Mouse (Mus musculus): ENCODE results near the gene Ccdc180. TPM values are rescaled to one million over a fixed set of nuclear protein-coding genes. Genes with fewer than 3 reads are reported as not detected.

The Ccdc180 gene
- 0.31 and 1.2 TPM in 2 replicates for polyA plus RNA-seq (2016; fragmentation: Nextera tagmentation; extraction: Ambion mirVana)

- Histone ChIP-seq H3K4me1 (peaks cover 9% of the 10 kb centered on the region), H3K27me3 (no peaks in the 10 kb centered on the region), H3K9me3 (replicated peaks) (no peaks in the 10 kb centered on the region), H3K4me3 (no peak within 1 kb of the TSS), H3K27ac (no peak within 1 kb of the TSS), H3K4me2 (replicated peaks) (peak within 1 kb of the TSS; percentile 37), H3K9ac (no peak within 1 kb of the TSS; the same call in 1 of the 2 replicates), H3K36me3 (no peaks in the 10 kb centered on the region)
- 11% methylated on average over 19 of the region's 19 CpGs for WGBS
- ATAC-seq (ENCODE audit: low FRiP score) = 0 out of 2 replicates have a peak, but pooled peaks have one; percentile 48
These were observed at the start of gene Ccdc180 for GRCm38 (mm10) chr4:45890066-45890761. Gene Ccdc180, plus strand, starts transcription at chr4:45890303.

GRCm38 (mm10) chr4:45844355-45844754 is 45.7 kb upstream of the Ccdc180 start:
- no peaks in the 10 kb centered on the region for H3K9me3 ChIP-seq (replicated peaks)
- no peak overlapping the region for H3K4me3 ChIP-seq
- H3K27me3 ChIP-seq = peaks cover 11% of the 10 kb centered on the region; the same call in 1 of the 2 replicates
- no peak overlapping the region for H3K27ac ChIP-seq
- H3K9ac ChIP-seq = no peak overlapping the region
- WGBS = 51% methylated on average over 14 of the region's 14 CpGs
- H3K4me2 ChIP-seq (replicated peaks) = no peak overlapping the region
- no peaks in the 10 kb centered on the region for H3K36me3 ChIP-seq
- ATAC-seq (ENCODE audit: low FRiP score) = no peak
- H3K4me1 ChIP-seq = peaks cover 2% of the 10 kb centered on the region; the same call in 1 of the 2 replicates

GRCm38 (mm10) chr4:45846263-45846662 is 43.8 kb upstream of the Ccdc180 start:
- no peaks in the 10 kb centered on the region for H3K36me3 ChIP-seq
- 93% methylated on average over 2 of the region's 2 CpGs for WGBS
- ATAC-seq (ENCODE audit: low FRiP score) = no peak
- peaks cover 4% of the 10 kb centered on the region; the same call in 1 of the 2 replicates for H3K4me1 ChIP-seq
- no peak overlapping the region for H3K4me3 ChIP-seq
- peaks cover 13% of the 10 kb centered on the region; the same call in 1 of the 2 replicates for H3K27me3 ChIP-seq
- H3K9ac ChIP-seq = no peak overlapping the region
- no peak overlapping the region for H3K4me2 ChIP-seq (replicated peaks)
- H3K27ac ChIP-seq = no peak overlapping the region
- no peaks in the 10 kb centered on the region for H3K9me3 ChIP-seq (replicated peaks)

- 64% methylated on average over 10 of the region's 10 CpGs for WGBS
- no peak within 1 kb of the TSS for H3K4me2 ChIP-seq (replicated peaks)
- H3K36me3 ChIP-seq = no peaks in the 10 kb centered on the region
- no peaks in the 10 kb centered on the region for H3K9me3 ChIP-seq (replicated peaks)
- peaks cover 10% of the 10 kb centered on the region; the same call in 1 of the 2 replicates for H3K4me1 ChIP-seq
- ATAC-seq (ENCODE audit: low FRiP score) = no peak
- peaks cover 19% of the 10 kb centered on the region; the same call in 1 of the 2 replicates for H3K27me3 ChIP-seq
- no peak within 1 kb of the TSS for H3K27ac ChIP-seq
- H3K9ac ChIP-seq = no peak within 1 kb of the TSS
- H3K4me3 ChIP-seq = no peak within 1 kb of the TSS
These were observed 41.8 kb upstream of the Ccdc180 start, which contains the start of gene Stra6l for GRCm38 (mm10) chr4:45848109-45848824. Gene Stra6l, plus strand, starts transcription at chr4:45848664.

GRCm38 (mm10) chr4:45848825-45849156 is 41.3 kb upstream of the Ccdc180 start:
- Histone ChIP-seq H3K4me2 (replicated peaks) (no peak overlapping the region), H3K36me3 (no peaks in the 10 kb centered on the region), H3K4me1 (peaks cover 10% of the 10 kb centered on the region; the same call in 1 of the 2 replicates), H3K9me3 (replicated peaks) (no peaks in the 10 kb centered on the region), H3K27me3 (peaks cover 20% of the 10 kb centered on the region; the same call in 1 of the 2 replicates), H3K27ac (no peak overlapping the region), H3K4me3 (no peak overlapping the region), H3K9ac (no peak overlapping the region)
- ATAC-seq (ENCODE audit: low FRiP score) = no peak
- WGBS = 47% methylated on average over 10 of the region's 10 CpGs

- no peaks in the 10 kb centered on the region for H3K36me3 ChIP-seq
- H3K27ac ChIP-seq = no peak overlapping the region
- H3K9me3 ChIP-seq (replicated peaks) = no peaks in the 10 kb centered on the region
- no peak overlapping the region for H3K4me2 ChIP-seq (replicated peaks)
- H3K4me1 ChIP-seq = peaks cover 10% of the 10 kb centered on the region; the same call in 1 of the 2 replicates
- H3K4me3 ChIP-seq = no peak overlapping the region
- WGBS = 30% methylated on average over 1 of the region's 1 CpGs
- H3K27me3 ChIP-seq = peaks cover 20% of the 10 kb centered on the region; the same call in 1 of the 2 replicates
- ATAC-seq (ENCODE audit: low FRiP score) = no peak
- no peak overlapping the region for H3K9ac ChIP-seq
These were observed 40.7 kb upstream of the Ccdc180 start for GRCm38 (mm10) chr4:45849419-45849818.

GRCm38 (mm10) chr4:45851640-45852051 is 38.5 kb upstream of the Ccdc180 start:
- no peak overlapping the region for H3K4me2 ChIP-seq (replicated peaks)
- peak; percentile 40; the same call in 1 of the 2 replicates for ATAC-seq (ENCODE audit: low FRiP score)
- H3K9ac ChIP-seq = no peak overlapping the region
- H3K9me3 ChIP-seq (replicated peaks) = no peaks in the 10 kb centered on the region
- 12% methylated on average over 3 of the region's 3 CpGs for WGBS
- H3K27ac ChIP-seq = peak overlapping the region; percentile 40; the same call in 1 of the 2 replicates
- no peaks in the 10 kb centered on the region for H3K36me3 ChIP-seq
- no peak overlapping the region for H3K4me3 ChIP-seq
- peaks cover 13% of the 10 kb centered on the region; the same call in 1 of the 2 replicates for H3K4me1 ChIP-seq
- H3K27me3 ChIP-seq = peaks cover 20% of the 10 kb centered on the region; the same call in 1 of the 2 replicates

- no peak for ATAC-seq (ENCODE audit: low FRiP score)
- 81% methylated on average over 15 of the region's 15 CpGs for WGBS
These were observed 36.4 kb upstream of the Ccdc180 start for GRCm38 (mm10) chr4:45853496-45854246.

GRCm38 (mm10) chr4:45855803-45856424 is 34.2 kb upstream of the Ccdc180 start:
- H3K4me3 ChIP-seq = no peak overlapping the region
- ATAC-seq (ENCODE audit: low FRiP score) = peak; percentile 46; the same call in 1 of the 2 replicates

More at GRCm38 (mm10) chr4:45853496-45854246, 36.4 kb upstream of the Ccdc180 start:
- H3K9me3 ChIP-seq (replicated peaks) = no peaks in the 10 kb centered on the region
- peaks cover 9% of the 10 kb centered on the region; the same call in 1 of the 2 replicates for H3K27me3 ChIP-seq
- H3K4me3 ChIP-seq = no peak overlapping the region
- H3K36me3 ChIP-seq = no peaks in the 10 kb centered on the region
- H3K4me1 ChIP-seq = peaks cover 13% of the 10 kb centered on the region; the same call in 1 of the 2 replicates
- no peak overlapping the region for H3K4me2 ChIP-seq (replicated peaks)
- no peak overlapping the region for H3K27ac ChIP-seq
- no peak overlapping the region for H3K9ac ChIP-seq

GRCm38 (mm10) chr4:45861160-45861559 is 28.9 kb upstream of the Ccdc180 start:
- WGBS = 62% methylated on average over 5 of the region's 5 CpGs
- Histone ChIP-seq H3K9me3 (replicated peaks) (no peaks in the 10 kb centered on the region), H3K27ac (no peak overlapping the region), H3K4me3 (no peak overlapping the region), H3K4me2 (replicated peaks) (no peak overlapping the region), H3K9ac (no peak overlapping the region), H3K36me3 (no peaks in the 10 kb centered on the region), H3K4me1 (no peaks in the 10 kb centered on the region), H3K27me3 (no peaks in the 10 kb centered on the region)
- ATAC-seq (ENCODE audit: low FRiP score) = no peak

More at GRCm38 (mm10) chr4:45855803-45856424, 34.2 kb upstream of the Ccdc180 start:
- Histone ChIP-seq H3K9ac (no peak overlapping the region), H3K36me3 (no peaks in the 10 kb centered on the region), H3K9me3 (replicated peaks) (no peaks in the 10 kb centered on the region), H3K27ac (no peak overlapping the region), H3K4me1 (peaks cover 9% of the 10 kb centered on the region; the same call in 1 of the 2 replicates), H3K27me3 (peaks cover 6% of the 10 kb centered on the region; the same call in 1 of the 2 replicates), H3K4me2 (replicated peaks) (no peak overlapping the region)
- 49% methylated on average over 19 of the region's 19 CpGs for WGBS

GRCm38 (mm10) chr4:45867416-45867815 is 22.7 kb upstream of the Ccdc180 start:
- Histone ChIP-seq H3K9me3 (replicated peaks) (no peaks in the 10 kb centered on the region), H3K4me2 (replicated peaks) (no peak overlapping the region), H3K4me1 (peaks cover 4% of the 10 kb centered on the region), H3K4me3 (no peak overlapping the region), H3K27ac (no peak overlapping the region), H3K9ac (no peak overlapping the region), H3K36me3 (no peaks in the 10 kb centered on the region), H3K27me3 (no peaks in the 10 kb centered on the region; the same call in 1 of the 2 replicates)
- 65% methylated on average over 8 of the region's 8 CpGs for WGBS
- ATAC-seq (ENCODE audit: low FRiP score) = no peak

Measured in hindbrain, embryonic 12.5 days (tissue).